Mouse (Mus musculus): ENCODE measurements at regions not wholly inside any gene's neighbourhood (a gene's known extent, or its start where the extent isn't known, plus 50 kb on each side); places are given as distances from the start of the nearest gene placed in this dataset.

GRCm38 (mm10) chr12:105092730-105093440 is 52.9 kb upstream of the Tcl1b2 start:
- H3K4me1 ChIP-seq (ENCODE audit: control insufficient read depth, insufficient read depth, low read depth, low read length) = peaks cover 13% of the 10 kb centered on the region
- H3K27ac ChIP-seq (ENCODE audit: low read depth, low read length) = peak overlapping the region; percentile 56
- H3K4me3 ChIP-seq (ENCODE audit: low read length) = no peak overlapping the region
- H3K9ac ChIP-seq (ENCODE audit: low read depth, low read length) = no peak overlapping the region
- ATAC-seq = peak; percentile 55
- no peaks in the 10 kb centered on the region for H3K36me3 ChIP-seq (ENCODE audit: control insufficient read depth, insufficient read depth, low read length)
- WGBS = 39% methylated on average over 9 of the region's 9 CpGs
- no peaks in the 10 kb centered on the region for H3K27me3 ChIP-seq (replicated peaks; ENCODE audit: control insufficient read depth, insufficient read depth, low read length)
- no peak overlapping the region for H3K4me2 ChIP-seq (ENCODE audit: low read length)
- H3K9me3 ChIP-seq (ENCODE audit: control insufficient read depth, low read length) = no peaks in the 10 kb centered on the region

DNA sequence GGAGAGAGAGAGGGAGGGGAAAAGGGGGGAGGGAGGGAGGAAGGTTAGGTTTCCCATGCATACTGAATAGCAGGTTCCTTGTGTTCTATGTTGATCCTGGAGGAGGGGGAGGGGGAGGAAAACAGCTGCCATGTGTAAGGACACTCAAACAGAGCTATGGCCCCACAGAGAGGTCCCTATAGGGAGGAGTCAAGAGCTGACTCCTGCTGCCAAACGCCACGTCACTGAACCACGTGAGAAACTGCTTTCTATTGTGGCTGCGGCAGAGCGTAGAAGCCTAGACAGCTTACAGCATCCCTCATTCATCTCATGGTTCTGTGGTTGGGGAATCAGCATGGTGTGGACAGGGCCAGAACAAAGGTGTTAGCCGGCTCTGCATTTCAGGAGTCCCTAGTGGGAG is 52.3 kb upstream of the Tcl1b2 start:
- WGBS = 19% methylated on average over 6 of the region's 6 CpGs
- H3K4me3 ChIP-seq (ENCODE audit: low read length) = no peak overlapping the region
- ATAC-seq = peak; percentile 79
- H3K27me3 ChIP-seq (replicated peaks; ENCODE audit: control insufficient read depth, insufficient read depth, low read length) = no peaks in the 10 kb centered on the region
- peaks cover 13% of the 10 kb centered on the region for H3K4me1 ChIP-seq (ENCODE audit: control insufficient read depth, insufficient read depth, low read depth, low read length)
- H3K9ac ChIP-seq (ENCODE audit: low read depth, low read length) = no peak overlapping the region
- no peaks in the 10 kb centered on the region for H3K9me3 ChIP-seq (ENCODE audit: control insufficient read depth, low read length)
- H3K36me3 ChIP-seq (ENCODE audit: control insufficient read depth, insufficient read depth, low read length) = no peaks in the 10 kb centered on the region
- H3K4me2 ChIP-seq (ENCODE audit: low read length) = no peak overlapping the region
- peak overlapping the region; percentile 56 for H3K27ac ChIP-seq (ENCODE audit: low read depth, low read length)

Measured in hindbrain, embryonic 16.5 days (tissue).